Mouse (Mus musculus): ENCODE measurements around the gene Xirp1. TPM values are rescaled to one million over a fixed set of nuclear protein-coding genes. Genes with fewer than 3 reads are reported as not detected.
A peak's percentile ranks its signal among the peaks of the same experiment; 100 is the strongest.

The Xirp1 gene
- under 1 TPM; 0.07 to 0.12 TPM for total RNA-seq (2021)
- long read RNA-seq, experiment 1: 0 reads
- long read RNA-seq, experiment 2: 0 reads

- DNase-seq (ENCODE audit: low spot score in 2 of 2): no peak
These were observed at the start of gene Xirp1 for GRCm38 (mm10) chr9:120023086-120023811. TSS of gene Xirp1 (minus strand) at chr9:120023598.

GRCm38 (mm10) chr9:120073169-120073568 lies 49.8 kb upstream of the Xirp1 start:
- DNase-seq (ENCODE audit: low spot score in 2 of 2): peak; percentile 78 to 85

- DNase-seq (ENCODE audit: low spot score in 2 of 2): no peak
These were observed 47.9 kb upstream of the Xirp1 start for GRCm38 (mm10) chr9:120071251-120071650.

GRCm38 (mm10) chr9:120069779-120070178 lies 46.4 kb upstream of the Xirp1 start, which contains the start of gene Cx3cr1:
TSS of gene Cx3cr1 (minus strand) at chr9:120069879.
- DNase-seq (ENCODE audit: low spot score in 2 of 2): no peak

GRCm38 (mm10) chr9:120068047-120068446 lies 44.6 kb upstream of the Xirp1 start:
- no peak for DNase-seq (ENCODE audit: low spot score in 2 of 2)

GRCm38 (mm10) chr9:120067609-120068008 lies 44.2 kb upstream of the Xirp1 start:
- DNase-seq (ENCODE audit: low spot score in 2 of 2): no peak

- no peak for DNase-seq (ENCODE audit: low spot score in 2 of 2)
These were observed 40.9 kb upstream of the Xirp1 start for GRCm38 (mm10) chr9:120064317-120064716.

- DNase-seq (ENCODE audit: low spot score in 2 of 2): no peak
These were observed 35.3 kb upstream of the Xirp1 start for GRCm38 (mm10) chr9:120058730-120059129.

- no peak for DNase-seq (ENCODE audit: low spot score in 2 of 2)
These were observed 32.8 kb upstream of the Xirp1 start for GRCm38 (mm10) chr9:120056201-120056600.

- DNase-seq (ENCODE audit: low spot score in 2 of 2): no peak
These were observed 31.3 kb upstream of the Xirp1 start for GRCm38 (mm10) chr9:120054545-120055277.

GRCm38 (mm10) chr9:120049407-120049806 lies 26.0 kb upstream of the Xirp1 start:
- no peak for DNase-seq (ENCODE audit: low spot score in 2 of 2)

GRCm38 (mm10) chr9:120048495-120048894 lies 25.1 kb upstream of the Xirp1 start:
- no peak for DNase-seq (ENCODE audit: low spot score in 2 of 2)

GRCm38 (mm10) chr9:120043115-120043514 lies 19.7 kb upstream of the Xirp1 start:
- DNase-seq (ENCODE audit: low spot score in 2 of 2): no peak

GRCm38 (mm10) chr9:120037414-120037813 lies 14.0 kb upstream of the Xirp1 start:
- no peak for DNase-seq (ENCODE audit: low spot score in 2 of 2)

GRCm38 (mm10) chr9:120034375-120034774 lies 11.0 kb upstream of the Xirp1 start:
- no peak for DNase-seq (ENCODE audit: low spot score in 2 of 2)

- no peak for DNase-seq (ENCODE audit: low spot score in 2 of 2)
These were observed 9.3 kb upstream of the Xirp1 start for GRCm38 (mm10) chr9:120032710-120033109.

- no peak for DNase-seq (ENCODE audit: low spot score in 2 of 2)
These were observed 7.0 kb upstream of the Xirp1 start for GRCm38 (mm10) chr9:120030421-120030820.

GRCm38 (mm10) chr9:120029880-120030279 lies 6.5 kb upstream of the Xirp1 start:
- no peak for DNase-seq (ENCODE audit: low spot score in 2 of 2)

GRCm38 (mm10) chr9:120027401-120028151 lies 4.2 kb upstream of the Xirp1 start:
- peak in 1 of 2 experiments; percentile 42 for DNase-seq (ENCODE audit: low spot score in 2 of 2)

GRCm38 (mm10) chr9:120024625-120025024 lies 1.2 kb upstream of the Xirp1 start:
- no peak for DNase-seq (ENCODE audit: low spot score in 2 of 2)

- DNase-seq (ENCODE audit: low spot score in 2 of 2): peak in 1 of 2 experiments; percentile 41
These were observed 773 bp upstream of the Xirp1 start for GRCm38 (mm10) chr9:120024171-120024570.

- DNase-seq (ENCODE audit: low spot score in 2 of 2): no peak
These were observed 2.2 kb downstream of the Xirp1 start for GRCm38 (mm10) chr9:120021164-120021563.
